Mouse (Mus musculus) neural tube, embryonic 11.5 days (tissue): ENCODE data around the gene Pimreg. TPM values are rescaled to one million over a fixed set of nuclear protein-coding genes. Genes with fewer than 3 reads are reported as not detected.

Source experiments
- ATAC-seq: fragments of 200-750 bp; cut with Nextera tagmentation; 2 replicates; pipeline ENCODE4 v1.8.0; 2017; ENCODE audit warnings: moderate number of reproducible peaks, mild to moderate bottlenecking, moderate TSS enrichment, moderate library complexity; ENCODE audit not compliant: insufficient read depth, low FRiP score, low TSS enrichment
- DNase-seq: peaks from one replicate; pipeline ENCODE4 v3.0.0-alpha.2; 2015; ENCODE audit warnings: low spot score
- H3K27ac ChIP-seq: fragments of 300-500 bp; sonication (generic); 2 replicates; pipeline ENCODE4 v1.5.1; 2014; ENCODE audit warnings: low read depth, mild to moderate bottlenecking, low read length
- H3K27me3 ChIP-seq: fragments of 300-500 bp; sonication (generic); 2 replicates; pipeline ENCODE4 v1.6.1; 2014; ENCODE audit warnings: mild to moderate bottlenecking, low read length, mixed read lengths; ENCODE audit not compliant: control insufficient read depth, insufficient read depth
- H3K36me3 ChIP-seq: fragments of 300-500 bp; sonication (generic); 2 replicates; pipeline ENCODE4 v1.6.1; 2014; ENCODE audit warnings: mild to moderate bottlenecking, low read length, moderate library complexity, mixed read lengths; ENCODE audit not compliant: control insufficient read depth, insufficient read depth
- H3K4me1 ChIP-seq: fragments of 300-500 bp; sonication (generic); 2 replicates; pipeline ENCODE4 v1.6.1; 2014; ENCODE audit warnings: low read length, mixed read lengths; ENCODE audit not compliant: control insufficient read depth, insufficient read depth
- H3K4me2 ChIP-seq: fragments of 300-500 bp; sonication (generic); 2 replicates; pipeline ENCODE4 v1.6.1; 2014; ENCODE audit warnings: low read depth, mild to moderate bottlenecking, moderate library complexity
- H3K4me3 ChIP-seq: fragments of 300-500 bp; sonication (generic); 2 replicates; pipeline ENCODE4 v1.5.1; 2014; ENCODE audit warnings: low read depth, low read length
- H3K9ac ChIP-seq: fragments of 300-500 bp; sonication (generic); 2 replicates; pipeline ENCODE4 v1.6.1; 2014; ENCODE audit warnings: mild to moderate bottlenecking, low read length
- H3K9me3 ChIP-seq: fragments of 300-500 bp; sonication (generic); 2 replicates; pipeline ENCODE4 v1.6.1; 2016; ENCODE audit warnings: low read length; ENCODE audit not compliant: control insufficient read depth
- WGBS: fragments of 180-500 bp; shearing (Covaris S2); extraction: QIAGEN DNeasy Blood & Tissue Kit; methylation state at CpG from one replicate; pipeline ENCODE4 v1.1.7; 2014; 5-methylcytosine and 5-hydroxymethylcytosine counted together
- polyA plus RNA-seq: library from polyadenylated mRNA; unstranded; fragments of >200 nt; fragmentation: Nextera tagmentation; extraction: Ambion mirVana; gene quantifications from 2 replicates; pipeline ENCODE4 v1.2.1, GENCODE M21; 2014

Gene Pimreg
- polyA plus RNA-seq, 1 experiment from 2014 or later: 158 TPM

DNA sequence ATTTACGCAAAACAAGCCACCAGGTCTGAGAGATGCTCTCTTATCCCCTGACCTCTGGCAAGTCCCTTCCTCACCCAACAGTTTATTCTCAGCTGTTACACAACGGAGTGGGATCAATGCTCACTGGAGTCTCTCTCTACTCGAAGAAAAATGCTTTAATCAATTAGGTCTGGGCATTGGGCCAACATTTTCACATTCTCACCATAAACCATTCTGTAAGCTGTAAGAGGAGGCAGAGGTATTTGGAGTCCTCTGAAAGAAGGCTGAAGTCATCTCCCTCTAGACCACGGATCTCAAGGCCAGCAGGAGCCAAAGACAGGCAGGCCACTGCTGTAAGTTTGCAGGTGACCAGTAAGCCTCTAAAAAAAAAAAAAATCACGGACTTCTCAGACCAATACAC, 31.5 kb upstream of the Pimreg start:
- 73% methylated on average over 5 of the region's 5 CpGs for WGBS
- H3K27ac ChIP-seq: no peak overlapping the region
- no peak for ATAC-seq

DNA sequence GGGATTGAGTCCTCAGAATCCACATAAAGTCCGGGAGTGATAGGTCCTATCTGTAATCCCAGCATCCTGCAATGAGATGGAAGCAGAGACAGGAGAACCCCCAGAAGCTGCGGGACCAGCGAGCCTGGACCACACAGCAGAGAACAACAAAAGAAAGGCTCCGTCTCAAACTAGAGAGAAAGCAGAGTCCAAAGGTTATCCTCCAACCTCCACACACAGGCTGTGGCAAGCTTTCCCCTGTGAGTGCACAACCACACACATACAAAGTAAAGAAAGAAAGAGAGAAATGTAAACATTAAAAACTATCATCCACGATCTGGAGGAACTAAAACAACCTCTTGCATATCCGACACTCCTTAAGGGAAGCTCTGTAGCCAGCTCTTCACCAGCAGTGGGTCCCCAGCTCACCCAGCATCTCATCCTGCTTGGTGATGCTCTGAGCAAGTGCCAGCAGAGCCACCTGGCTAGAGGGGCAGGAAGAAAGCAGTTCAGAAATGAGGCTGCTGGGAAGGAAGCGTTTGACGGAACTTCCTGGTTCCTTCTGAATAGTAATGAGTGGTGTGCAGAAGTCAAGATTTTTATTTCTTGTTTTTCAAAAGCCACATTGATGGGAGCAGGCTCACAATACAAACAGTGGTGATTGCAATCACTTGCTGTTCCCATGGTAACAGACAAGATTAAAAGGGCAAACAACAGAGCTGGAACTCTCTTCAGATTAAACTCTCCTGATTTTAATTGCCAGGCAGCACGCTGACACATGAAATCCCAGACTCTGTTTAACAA, 30.7 kb upstream of the Pimreg start:
- no peaks in the 10 kb centered on the region for H3K4me1 ChIP-seq
- no peak overlapping the region for H3K4me2 ChIP-seq
- ATAC-seq (no peak), DNase-seq (no peak)
- no peaks in the 10 kb centered on the region for H3K36me3 ChIP-seq
- H3K4me3 ChIP-seq: no peak overlapping the region
- no peaks in the 10 kb centered on the region for H3K27me3 ChIP-seq
- no peak overlapping the region for H3K27ac ChIP-seq
- H3K9ac ChIP-seq: no peak overlapping the region
- no peaks in the 10 kb centered on the region for H3K9me3 ChIP-seq
- 68% methylated on average over 9 of the region's 9 CpGs for WGBS

More for the DNA sequence above, 31.5 kb upstream of the Pimreg start:
- H3K9me3 ChIP-seq: no peaks in the 10 kb centered on the region
- H3K36me3 ChIP-seq: no peaks in the 10 kb centered on the region
- H3K9ac ChIP-seq: no peak overlapping the region
- H3K4me1 ChIP-seq: no peaks in the 10 kb centered on the region
- H3K27me3 ChIP-seq: no peaks in the 10 kb centered on the region
- no peak overlapping the region for H3K4me3 ChIP-seq
- H3K4me2 ChIP-seq: no peak overlapping the region
- no peak for DNase-seq

DNA sequence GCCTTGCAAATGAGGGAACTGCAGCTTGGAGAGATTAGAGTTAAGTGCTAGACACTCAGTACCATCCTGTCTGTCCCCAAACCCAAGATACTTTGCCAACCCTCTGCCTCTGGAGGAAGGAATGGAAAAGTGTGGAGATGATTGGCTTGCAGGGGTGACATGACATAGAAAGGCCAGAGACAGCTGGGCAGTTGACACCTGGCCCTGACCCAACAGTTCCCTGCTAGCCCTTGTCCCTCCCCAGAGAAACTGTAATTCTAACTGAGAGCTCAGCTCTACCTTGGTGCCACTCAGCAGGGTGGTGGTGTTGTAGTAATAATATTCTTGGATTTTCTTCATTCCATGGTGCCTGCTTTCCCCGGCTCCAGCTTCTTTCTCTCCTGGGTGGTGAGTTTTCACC, 29.9 kb upstream of the Pimreg start:
- H3K27me3 ChIP-seq: no peaks in the 10 kb centered on the region
- H3K36me3 ChIP-seq: no peaks in the 10 kb centered on the region
- no peaks in the 10 kb centered on the region for H3K4me1 ChIP-seq
- no peak overlapping the region for H3K4me3 ChIP-seq
- WGBS: 65% methylated on average over 1 of the region's 1 CpGs
- DNase-seq (no peak), ATAC-seq (no peak)
- H3K4me2 ChIP-seq: no peak overlapping the region
- H3K9ac ChIP-seq: no peak overlapping the region
- H3K27ac ChIP-seq: no peak overlapping the region
- H3K9me3 ChIP-seq: no peaks in the 10 kb centered on the region

DNA sequence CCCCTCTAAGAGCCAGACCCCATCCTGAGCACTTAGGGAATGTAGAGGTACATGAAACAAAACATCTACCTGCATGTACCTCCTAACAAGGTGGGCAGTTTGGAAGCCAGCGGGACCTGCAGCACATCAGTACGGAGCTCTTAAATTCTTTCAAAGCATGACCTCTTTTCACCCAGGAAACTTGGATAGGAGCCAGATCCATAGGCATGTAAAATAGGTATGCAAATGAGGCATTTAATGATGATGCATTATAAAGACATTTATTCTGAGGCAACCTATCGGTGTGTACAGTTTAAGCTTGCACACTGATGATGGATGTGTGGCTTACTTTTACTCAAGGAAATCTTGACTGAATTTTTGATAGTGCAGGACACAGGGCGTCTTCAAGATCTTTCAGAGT, 27.2 kb upstream of the Pimreg start:
- no peaks in the 10 kb centered on the region for H3K4me1 ChIP-seq
- 73% methylated on average over 4 of the region's 4 CpGs for WGBS
- H3K27me3 ChIP-seq: no peaks in the 10 kb centered on the region
- DNase-seq: no peak
- no peak overlapping the region for H3K9ac ChIP-seq
- H3K36me3 ChIP-seq: no peaks in the 10 kb centered on the region
- H3K9me3 ChIP-seq: no peaks in the 10 kb centered on the region
- no peak overlapping the region for H3K4me2 ChIP-seq
- no peak for ATAC-seq
- no peak overlapping the region for H3K4me3 ChIP-seq
- H3K27ac ChIP-seq: no peak overlapping the region

DNA sequence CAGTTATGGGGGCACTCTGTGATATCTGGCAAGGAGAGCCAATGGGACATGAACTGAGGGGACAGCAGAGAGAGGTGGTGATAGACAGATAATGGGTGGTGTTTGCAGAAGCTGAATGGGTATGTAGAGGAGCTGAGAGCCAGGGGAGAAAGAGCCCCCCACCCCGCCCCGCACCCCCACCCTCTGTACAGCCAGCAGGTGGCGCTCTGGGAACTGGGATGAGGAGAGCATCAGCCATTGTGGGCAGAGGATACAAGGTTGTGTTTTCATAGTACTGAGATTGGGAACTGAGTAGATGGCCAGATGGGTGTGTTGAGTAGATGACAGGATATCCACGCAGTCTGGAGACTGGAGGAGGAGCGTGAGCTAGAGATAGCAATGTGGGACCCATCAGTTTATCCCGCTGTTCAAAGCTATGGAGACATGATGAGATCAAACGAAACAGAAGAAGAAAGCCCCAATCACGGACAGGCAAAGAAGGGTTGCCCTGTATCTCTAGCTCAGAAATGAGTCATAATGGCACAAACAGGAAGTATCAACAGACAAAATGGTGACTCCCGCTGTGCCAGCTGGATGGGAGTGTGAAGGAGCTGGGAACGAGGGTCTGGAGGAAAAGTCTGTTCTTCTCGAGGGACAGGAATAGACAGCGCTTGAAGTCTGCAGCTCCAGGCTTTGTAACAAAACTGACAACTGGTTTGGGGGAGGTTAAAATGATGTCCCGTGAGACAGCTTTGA, 25.1 kb upstream of the Pimreg start:
- Histone ChIP-seq H3K27ac (no peak overlapping the region), H3K4me1 (no peaks in the 10 kb centered on the region), H3K9me3 (no peaks in the 10 kb centered on the region), H3K4me3 (no peak overlapping the region), H3K9ac (no peak overlapping the region), H3K4me2 (no peak overlapping the region), H3K27me3 (no peaks in the 10 kb centered on the region), H3K36me3 (no peaks in the 10 kb centered on the region)
- ATAC-seq (no peak), DNase-seq (no peak)
- WGBS: 80% methylated on average over 13 of the region's 13 CpGs

DNA sequence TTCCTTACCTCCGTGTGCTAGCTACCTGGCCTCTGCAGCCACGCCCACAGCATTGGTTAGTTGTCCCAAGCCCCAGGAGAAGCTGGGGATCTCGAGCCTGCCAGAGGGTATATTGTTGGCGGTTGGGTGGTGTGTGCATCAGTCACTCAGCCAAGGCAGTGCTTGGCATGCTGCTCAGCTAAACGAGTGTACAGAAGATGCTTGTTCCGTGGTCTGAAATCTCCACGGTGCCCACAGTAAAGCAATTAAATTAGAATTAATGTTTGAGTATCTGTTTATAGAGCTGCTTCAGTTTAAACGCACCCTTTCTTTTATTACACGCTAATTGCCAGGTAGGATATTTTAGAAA, 24.6 kb upstream of the Pimreg start:
- DNase-seq (no peak), ATAC-seq (no peak)
- Histone ChIP-seq H3K27me3 (no peaks in the 10 kb centered on the region), H3K9ac (no peak overlapping the region), H3K4me2 (no peak overlapping the region), H3K27ac (no peak overlapping the region), H3K36me3 (no peaks in the 10 kb centered on the region), H3K4me3 (no peak overlapping the region), H3K4me1 (no peaks in the 10 kb centered on the region), H3K9me3 (no peaks in the 10 kb centered on the region)
- WGBS: 82% methylated on average over 9 of the region's 9 CpGs

DNA sequence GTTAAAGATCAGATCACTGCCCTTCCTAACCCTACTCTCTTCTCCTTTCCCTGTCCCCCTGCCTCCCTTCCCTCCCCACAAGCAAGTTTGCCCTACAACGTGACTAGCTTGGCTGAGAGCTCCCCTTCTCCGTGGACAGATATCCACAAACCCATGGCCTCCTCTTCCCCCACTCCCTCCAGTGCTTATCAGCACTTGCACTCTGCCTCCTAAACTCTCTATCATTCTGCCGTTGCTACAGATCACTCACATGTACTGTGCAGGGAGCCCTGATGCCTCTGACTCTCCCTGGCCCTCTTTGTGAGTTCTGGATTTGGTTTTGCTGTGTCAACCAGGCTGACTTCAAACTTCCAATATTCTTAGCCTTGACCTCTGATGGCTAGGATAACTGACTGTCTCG, 20.8 kb upstream of the Pimreg start:
- DNase-seq: no peak
- WGBS: 82% methylated on average over 4 of the region's 4 CpGs
- H3K4me1 ChIP-seq: no peaks in the 10 kb centered on the region

DNA sequence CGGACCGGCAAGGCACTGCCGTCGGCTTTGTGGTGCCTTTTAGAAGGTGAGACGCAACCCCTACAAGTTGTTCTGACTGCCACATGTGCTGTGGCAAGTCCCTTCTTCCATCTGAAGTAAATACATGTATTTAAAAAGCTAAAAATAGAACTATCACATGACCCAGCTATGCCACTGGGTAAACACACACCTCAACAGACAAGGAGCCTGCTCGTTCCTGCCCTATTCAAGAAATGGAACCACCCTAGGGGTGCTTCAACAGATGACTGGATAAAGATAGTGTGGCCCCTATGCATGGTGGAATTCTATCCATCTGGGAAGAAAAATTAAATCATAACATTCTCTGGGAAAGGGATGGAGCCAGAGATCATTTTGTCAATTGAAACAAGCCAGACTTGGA, 19.0 kb upstream of the Pimreg start:
- no peak for ATAC-seq
- H3K4me2 ChIP-seq: no peak overlapping the region
- WGBS: 94% methylated on average over 6 of the region's 6 CpGs

More for the DNA sequence above, 20.8 kb upstream of the Pimreg start:
- no peak for ATAC-seq
- Histone ChIP-seq H3K36me3 (no peaks in the 10 kb centered on the region), H3K9me3 (no peaks in the 10 kb centered on the region), H3K27me3 (no peaks in the 10 kb centered on the region), H3K4me3 (no peak overlapping the region), H3K4me2 (no peak overlapping the region), H3K27ac (no peak overlapping the region), H3K9ac (no peak overlapping the region)

DNA sequence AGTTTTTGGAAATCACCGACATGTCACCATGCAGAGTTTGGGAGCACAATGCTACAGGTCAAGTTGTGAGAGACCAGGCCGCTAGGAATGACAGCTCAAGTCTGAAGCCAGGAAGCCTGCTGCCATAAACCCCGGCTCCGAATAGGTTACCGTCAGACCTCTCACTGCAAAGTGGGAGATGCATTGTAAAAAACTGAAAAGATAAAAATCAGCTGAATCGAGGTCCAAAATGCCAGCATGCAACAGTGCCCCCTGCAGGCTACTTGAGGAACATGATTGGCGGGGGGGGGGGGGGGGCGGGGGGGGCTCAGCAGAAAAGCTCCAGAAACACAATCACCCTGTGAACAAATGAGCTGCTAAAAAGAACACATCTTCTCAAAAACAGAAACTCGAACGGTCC, 18.3 kb upstream of the Pimreg start:
- Histone ChIP-seq H3K27me3 (no peaks in the 10 kb centered on the region), H3K9ac (no peak overlapping the region), H3K9me3 (no peaks in the 10 kb centered on the region), H3K27ac (no peak overlapping the region), H3K4me1 (no peaks in the 10 kb centered on the region), H3K36me3 (no peaks in the 10 kb centered on the region), H3K4me2 (no peak overlapping the region), H3K4me3 (no peak overlapping the region)
- 57% methylated on average over 8 of the region's 10 CpGs for WGBS
- no peak for ATAC-seq
- DNase-seq: no peak

More for the DNA sequence above, 19.0 kb upstream of the Pimreg start:
- Histone ChIP-seq H3K9ac (no peak overlapping the region), H3K36me3 (no peaks in the 10 kb centered on the region), H3K9me3 (no peaks in the 10 kb centered on the region), H3K27ac (no peak overlapping the region), H3K27me3 (no peaks in the 10 kb centered on the region), H3K4me3 (no peak overlapping the region), H3K4me1 (no peaks in the 10 kb centered on the region)
- DNase-seq: no peak
